28 mouse cellular contexts compared by ENCODE assay signal in genomic region chr11:120736424-120736823, GRCm38 (mm10). TPM values are rescaled to one million over a fixed set of nuclear protein-coding genes. Genes with fewer than 3 reads are reported as not detected.
"Had no signal": no experiment of that assay in that cellular context is flagged by ENCODE, and none has a peak within 500 bp of the region (broad histone marks: within the 10 kb centered on the region; RNA-seq: fewer than 3 reads in every experiment).

No protein-coding gene starts in this region.

- H3K4me3 ChIP-seq: embryonic facial prominence, embryonic 10.5 days; embryonic facial prominence, embryonic 12.5 days; embryonic facial prominence, embryonic 13.5 days; embryonic facial prominence, embryonic 15.5 days; erythroblast, embryonic 14.5 days; forebrain, embryonic 10.5 days; forebrain, embryonic 12.5 days; forebrain, embryonic 13.5 days; forebrain, embryonic 15.5 days; gastrocnemius, adult 2 months; heart, adult 2 months had no signal

- H3K9ac ChIP-seq: embryonic facial prominence, embryonic 12.5 days; embryonic facial prominence, embryonic 13.5 days; embryonic facial prominence, embryonic 15.5 days; forebrain, embryonic 12.5 days; forebrain, embryonic 13.5 days; forebrain, embryonic 15.5 days; forebrain, postnatal 0 days had no signal

- H3K36me3 ChIP-seq: embryonic facial prominence, embryonic 10.5 days; embryonic facial prominence, embryonic 12.5 days; embryonic facial prominence, embryonic 13.5 days; embryonic facial prominence, embryonic 15.5 days; forebrain, embryonic 10.5 days; forebrain, embryonic 12.5 days; forebrain, embryonic 15.5 days had no signal

- H3K9me3 ChIP-seq: embryonic facial prominence, embryonic 10.5 days; embryonic facial prominence, embryonic 12.5 days; embryonic facial prominence, embryonic 13.5 days; embryonic facial prominence, embryonic 15.5 days; forebrain, embryonic 10.5 days; forebrain, embryonic 12.5 days; forebrain, embryonic 13.5 days; forebrain, embryonic 15.5 days had no signal

- DNase-seq: cerebellum, adult 2 months; cerebellum, adult 8-10 months; cerebellum, adult 9-10 months; cerebellum, adult 9-11 months; cerebellum, postnatal 10 days; cerebellum, postnatal 14 days; cerebellum, postnatal 25 days; cerebellum, postnatal 36 days; embryo, embryonic 11 days; forebrain, postnatal 0 days; gastrocnemius, adult 2 months; gastrocnemius, postnatal 10 days; gastrocnemius, postnatal 14 days; gastrocnemius, postnatal 25 days; gastrocnemius, postnatal 36 days; heart, adult 18-20 months; heart, adult 2 months had no signal

- H3K27me3 ChIP-seq: embryonic facial prominence, embryonic 12.5 days; embryonic facial prominence, embryonic 13.5 days; embryonic facial prominence, embryonic 15.5 days; forebrain, embryonic 15.5 days had no signal

- H3K27ac ChIP-seq: embryonic facial prominence, embryonic 10.5 days; embryonic facial prominence, embryonic 12.5 days; embryonic facial prominence, embryonic 13.5 days; embryonic facial prominence, embryonic 15.5 days; forebrain, embryonic 10.5 days; forebrain, embryonic 12.5 days; forebrain, embryonic 13.5 days; forebrain, embryonic 15.5 days; gastrocnemius, adult 2 months; heart, adult 2 months had no signal

- H3K4me1 ChIP-seq: forebrain, embryonic 10.5 days; forebrain, embryonic 12.5 days; forebrain, embryonic 13.5 days; forebrain, embryonic 15.5 days had no signal

- ATAC-seq: forebrain, embryonic 13.5 days; forebrain, embryonic 14.5 days; forebrain, embryonic 15.5 days; forebrain, embryonic 16.5 days; forebrain, postnatal 0 days had no signal

- H3K4me2 ChIP-seq: embryonic facial prominence, embryonic 12.5 days; embryonic facial prominence, embryonic 13.5 days; embryonic facial prominence, embryonic 15.5 days; forebrain, embryonic 12.5 days; forebrain, embryonic 13.5 days; forebrain, embryonic 15.5 days had no signal

RNA-seq across cellular contexts. Expression of gene Cbr2, which starts 4.5 kb away (rescaled TPM):
- polyA plus RNA-seq: erythroblast, embryonic 14.5 days; forebrain, embryonic 13.5 days had no signal
